Mouse (Mus musculus) heart, embryonic 16.5 days (tissue): ENCODE data around the gene Pgs1. TPM values are rescaled to one million over a fixed set of nuclear protein-coding genes. Genes with fewer than 3 reads are reported as not detected.

Experiments
- ATAC-seq: fragments of 200-750 bp; cut with Nextera tagmentation; replicated peaks from 2 replicates; pipeline ENCODE4 v1.8.0; 2017; ENCODE audit warnings: moderate number of reproducible peaks; ENCODE audit not compliant: insufficient read depth, low FRiP score; ENCODE audit errors: extremely low read depth
- H3K27ac ChIP-seq: fragments of 300-500 bp; sonication (generic); 2 replicates; pipeline ENCODE4 v1.5.1; 2014; ENCODE audit warnings: mild to moderate bottlenecking, low read length, control low read depth, moderate library complexity
- H3K27me3 ChIP-seq: fragments of 300-500 bp; sonication (generic); 2 replicates; pipeline ENCODE4 v1.6.1; 2014; ENCODE audit warnings: low read length, mixed read lengths; ENCODE audit not compliant: control insufficient read depth, insufficient read depth
- H3K36me3 ChIP-seq: fragments of 300-500 bp; sonication (generic); 2 replicates; pipeline ENCODE4 v1.6.1; 2014; ENCODE audit not compliant: control insufficient read depth, insufficient read depth
- H3K4me1 ChIP-seq: fragments of 300-500 bp; sonication (generic); 2 replicates; pipeline ENCODE4 v1.6.1; 2014; ENCODE audit warnings: low read length, mixed read lengths; ENCODE audit not compliant: control insufficient read depth, insufficient read depth
- H3K4me2 ChIP-seq: fragments of 300-500 bp; sonication (generic); 2 replicates; pipeline ENCODE4 v1.6.1; 2014; ENCODE audit warnings: low read depth, mild to moderate bottlenecking, control low read depth, low read length
- H3K4me3 ChIP-seq: fragments of 300-500 bp; sonication (generic); 2 replicates; pipeline ENCODE4 v1.5.1; 2014; ENCODE audit warnings: mild to moderate bottlenecking, control low read depth, low read length
- H3K9ac ChIP-seq: fragments of 300-500 bp; sonication (generic); 2 replicates; pipeline ENCODE4 v1.6.1; 2014; ENCODE audit warnings: low read length, control low read depth
- H3K9me3 ChIP-seq: fragments of 300-500 bp; sonication (generic); replicated peaks from 2 replicates; pipeline ENCODE4 v1.6.1; 2016; ENCODE audit warnings: low read length; ENCODE audit not compliant: control insufficient read depth
- WGBS: fragments of 180-500 bp; shearing (Covaris S2); extraction: QIAGEN DNeasy Blood & Tissue Kit; methylation state at CpG from one replicate; pipeline ENCODE4 v1.1.7; 2014; 5-methylcytosine and 5-hydroxymethylcytosine counted together
- polyA plus RNA-seq: library from polyadenylated mRNA; unstranded; fragments of >200 nt; fragmentation: Nextera tagmentation; extraction: Ambion mirVana; gene quantifications from 2 replicates; pipeline ENCODE4 v1.2.1, GENCODE M21; 2015

The Pgs1 gene
- polyA plus RNA-seq, 1 experiment from 2014 or later: 28.9 TPM

GRCm38 (mm10) chr11:117995255-117995654 is 9.2 kb downstream of the Pgs1 start:
- 31% methylated on average over 2 of the region's 2 CpGs for WGBS

DNA sequence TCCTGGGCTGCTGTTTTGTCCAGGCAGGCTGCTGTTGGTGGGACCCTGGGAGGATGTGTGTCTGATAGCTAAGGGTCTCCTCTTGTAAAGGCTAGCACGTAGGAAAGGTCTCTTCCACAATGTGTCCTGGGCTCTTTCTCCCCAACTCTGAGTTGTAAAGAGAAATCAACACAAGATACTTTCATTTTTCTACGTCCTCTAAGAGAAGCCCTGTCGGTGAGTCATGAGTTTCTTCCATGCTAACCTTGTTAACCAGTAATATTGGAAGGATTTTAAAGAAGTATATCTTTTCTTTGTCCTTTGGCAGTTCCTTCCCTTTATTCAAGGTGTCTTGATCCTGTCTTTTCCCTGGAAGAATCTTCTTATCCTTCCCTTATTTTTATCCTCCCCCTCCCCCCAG is 9.6 kb downstream of the Pgs1 start:
- Histone ChIP-seq H3K27me3 (no peaks in the 10 kb centered on the region), H3K36me3 (no peaks in the 10 kb centered on the region), H3K4me3 (no peak overlapping the region), H3K9ac (0 out of 2 replicates have a peak overlapping the region, but pooled peaks have one; percentile 0), H3K4me1 (peaks cover 60% of the 10 kb centered on the region), H3K9me3 (no peaks in the 10 kb centered on the region), H3K4me2 (no peak overlapping the region), H3K27ac (0 out of 2 replicates have a peak overlapping the region, but pooled peaks have one; percentile 5)
- no peak for ATAC-seq
- 66% methylated on average over 3 of the region's 3 CpGs for WGBS

More at GRCm38 (mm10) chr11:117995255-117995654, 9.2 kb downstream of the Pgs1 start:
- 0 out of 2 replicates have a peak overlapping the region, but pooled peaks have one; percentile 5 for H3K27ac ChIP-seq
- no peaks in the 10 kb centered on the region for H3K9me3 ChIP-seq
- H3K4me1 ChIP-seq: peaks cover 60% of the 10 kb centered on the region
- H3K4me2 ChIP-seq: no peak overlapping the region
- no peaks in the 10 kb centered on the region for H3K36me3 ChIP-seq
- H3K9ac ChIP-seq: 0 out of 2 replicates have a peak overlapping the region, but pooled peaks have one; percentile 0
- no peaks in the 10 kb centered on the region for H3K27me3 ChIP-seq
- H3K4me3 ChIP-seq: no peak overlapping the region
- ATAC-seq: no peak

- H3K36me3 ChIP-seq: no peaks in the 10 kb centered on the region; the same call in 1 of the 2 replicates
- no peak for ATAC-seq
- no peak overlapping the region for H3K4me2 ChIP-seq
- 64% methylated on average over 3 of the region's 3 CpGs for WGBS
- no peak overlapping the region for H3K27ac ChIP-seq
- peaks cover 60% of the 10 kb centered on the region for H3K4me1 ChIP-seq
- H3K27me3 ChIP-seq: no peaks in the 10 kb centered on the region
- H3K9me3 ChIP-seq: no peaks in the 10 kb centered on the region
- no peak overlapping the region for H3K4me3 ChIP-seq
- no peak overlapping the region for H3K9ac ChIP-seq
These were observed 10.0 kb downstream of the Pgs1 start for GRCm38 (mm10) chr11:117996066-117996465.

- ATAC-seq: no peak
- Histone ChIP-seq H3K4me3 (no peak overlapping the region), H3K27ac (no peak overlapping the region), H3K4me2 (no peak overlapping the region), H3K27me3 (no peaks in the 10 kb centered on the region), H3K36me3 (peaks cover 5% of the 10 kb centered on the region), H3K9me3 (no peaks in the 10 kb centered on the region), H3K4me1 (peaks cover 53% of the 10 kb centered on the region), H3K9ac (no peak overlapping the region)
- 85% methylated on average over 2 of the region's 2 CpGs for WGBS
These were observed 11.0 kb downstream of the Pgs1 start for GRCm38 (mm10) chr11:117997085-117997484.

GRCm38 (mm10) chr11:117998356-117998755 is 12.3 kb downstream of the Pgs1 start:
- H3K4me1 ChIP-seq: peaks cover 44% of the 10 kb centered on the region
- WGBS: 94% methylated on average over 4 of the region's 4 CpGs
- no peak overlapping the region for H3K9ac ChIP-seq

GRCm38 (mm10) chr11:117999260-117999934 is 13.3 kb downstream of the Pgs1 start:
- ATAC-seq: no peak
- Histone ChIP-seq H3K27ac (peak overlapping the region; percentile 60), H3K36me3 (peaks cover 12% of the 10 kb centered on the region), H3K27me3 (no peaks in the 10 kb centered on the region), H3K4me3 (no peak overlapping the region), H3K4me2 (no peak overlapping the region), H3K9me3 (no peaks in the 10 kb centered on the region), H3K9ac (no peak overlapping the region), H3K4me1 (peaks cover 41% of the 10 kb centered on the region)
- 68% methylated on average over 6 of the region's 6 CpGs for WGBS

More at GRCm38 (mm10) chr11:117998356-117998755, 12.3 kb downstream of the Pgs1 start:
- H3K9me3 ChIP-seq: no peaks in the 10 kb centered on the region
- H3K27me3 ChIP-seq: no peaks in the 10 kb centered on the region
- H3K27ac ChIP-seq: no peak overlapping the region
- ATAC-seq: no peak
- H3K4me3 ChIP-seq: no peak overlapping the region
- H3K36me3 ChIP-seq: peaks cover 10% of the 10 kb centered on the region
- no peak overlapping the region for H3K4me2 ChIP-seq

GRCm38 (mm10) chr11:118000083-118000482 is 14.0 kb downstream of the Pgs1 start:
- no peaks in the 10 kb centered on the region for H3K9me3 ChIP-seq
- ATAC-seq: no peak
- 22% methylated on average over 1 of the region's 1 CpGs for WGBS
- H3K4me3 ChIP-seq: no peak overlapping the region
- H3K4me1 ChIP-seq: peaks cover 34% of the 10 kb centered on the region
- peak overlapping the region; percentile 60 for H3K27ac ChIP-seq
- no peaks in the 10 kb centered on the region for H3K27me3 ChIP-seq
- H3K4me2 ChIP-seq: no peak overlapping the region
- peaks cover 15% of the 10 kb centered on the region for H3K36me3 ChIP-seq
- H3K9ac ChIP-seq: no peak overlapping the region

DNA sequence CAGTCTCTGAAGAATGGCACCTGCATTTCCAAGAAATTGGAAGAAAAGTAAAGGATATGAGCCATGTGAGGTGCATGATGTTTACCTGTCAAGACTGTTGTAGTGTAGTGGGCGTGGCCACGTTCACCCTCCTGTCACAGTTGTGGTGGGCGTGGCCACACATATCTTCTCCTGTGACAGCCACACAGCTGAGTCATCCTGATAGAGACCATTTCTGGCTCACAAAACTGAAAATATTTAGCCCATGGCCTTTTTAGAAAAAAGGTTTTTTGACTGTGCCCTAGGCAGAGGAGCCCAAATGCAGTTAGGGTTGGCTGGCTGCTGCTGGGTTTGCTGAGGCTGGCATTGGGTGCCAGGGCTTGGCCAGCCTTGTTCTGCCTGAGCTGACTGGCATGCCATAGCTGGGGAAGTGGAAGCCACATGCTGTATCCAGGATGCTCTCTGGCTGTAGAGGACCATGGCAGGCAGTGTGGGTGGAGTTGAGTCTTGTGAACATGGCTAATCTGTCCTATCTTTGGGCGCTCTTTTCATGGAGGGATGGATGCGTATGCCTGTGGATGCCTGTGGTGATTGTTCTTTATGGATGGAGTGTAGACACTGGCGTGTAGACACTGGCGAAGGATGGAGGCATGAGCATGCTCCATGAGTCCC is 14.6 kb downstream of the Pgs1 start:
- Histone ChIP-seq H3K9me3 (no peaks in the 10 kb centered on the region), H3K27ac (peak overlapping the region; percentile 24; the same call in 1 of the 2 replicates), H3K4me3 (no peak overlapping the region), H3K36me3 (peaks cover 21% of the 10 kb centered on the region), H3K27me3 (no peaks in the 10 kb centered on the region), H3K4me2 (no peak overlapping the region), H3K9ac (no peak overlapping the region), H3K4me1 (peaks cover 28% of the 10 kb centered on the region)
- 78% methylated on average over 7 of the region's 7 CpGs for WGBS
- ATAC-seq: no peak

DNA sequence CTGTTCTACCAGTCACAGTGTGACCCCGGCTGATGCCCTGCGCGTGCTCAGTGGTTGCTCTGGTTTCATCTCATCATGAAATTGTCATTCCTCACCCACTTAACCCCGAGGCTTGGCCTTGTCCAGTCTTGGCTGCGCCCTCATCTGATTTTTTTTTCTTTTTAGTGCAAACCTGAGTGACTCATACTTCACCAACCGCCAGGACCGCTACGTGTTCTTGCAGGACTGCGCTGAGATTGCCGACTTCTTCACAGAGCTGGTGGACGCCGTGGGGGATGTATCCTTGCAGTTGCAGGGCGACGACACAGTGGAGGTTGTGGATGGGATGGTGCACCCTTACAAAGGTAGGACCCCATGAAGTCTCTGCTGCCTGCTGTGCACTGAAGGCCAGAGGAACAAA is 17.1 kb downstream of the Pgs1 start:
- peaks cover 32% of the 10 kb centered on the region for H3K4me1 ChIP-seq
- peaks cover 30% of the 10 kb centered on the region for H3K36me3 ChIP-seq
- no peak overlapping the region for H3K9ac ChIP-seq
- no peaks in the 10 kb centered on the region for H3K9me3 ChIP-seq
- no peak overlapping the region for H3K4me2 ChIP-seq
- 73% methylated on average over 14 of the region's 14 CpGs for WGBS
- H3K4me3 ChIP-seq: no peak overlapping the region
- H3K27me3 ChIP-seq: no peaks in the 10 kb centered on the region
- ATAC-seq: no peak
- H3K27ac ChIP-seq: no peak overlapping the region; the same call in 1 of the 2 replicates
